Mouse (Mus musculus) liver, embryonic 11.5 days (tissue): Measurements from ENCODE around the gene Sycp2. TPM values are rescaled to one million over a fixed set of nuclear protein-coding genes. Genes with fewer than 3 reads are reported as not detected.

ENCODE experiments used
- ATAC-seq: fragments of 200-750 bp; cut with Nextera tagmentation; replicated peaks from 2 replicates; pipeline ENCODE4 v1.8.0; 2017; ENCODE audit warnings: moderate number of reproducible peaks, mild to moderate bottlenecking, moderate TSS enrichment, moderate library complexity; ENCODE audit not compliant: low FRiP score
- DNase-seq: peaks from one replicate; pipeline ENCODE4 v3.0.0-alpha.2; 2017; ENCODE audit warnings: low spot score
- H3K27ac ChIP-seq: fragments of 300-500 bp; sonication (generic); 2 replicates; pipeline ENCODE4 v1.5.1; 2014; ENCODE audit warnings: mild to moderate bottlenecking, low read depth, low read length, control low read depth
- H3K27me3 ChIP-seq: fragments of 300-500 bp; sonication (generic); replicated peaks from 2 replicates; pipeline ENCODE4 v1.6.1; 2014; ENCODE audit warnings: low read length, mixed read lengths; ENCODE audit not compliant: control insufficient read depth, insufficient read depth
- H3K36me3 ChIP-seq: fragments of 300-500 bp; sonication (generic); 2 replicates; pipeline ENCODE4 v1.6.1; 2014; ENCODE audit warnings: mild to moderate bottlenecking, low read length, moderate library complexity, mixed read lengths; ENCODE audit not compliant: control insufficient read depth, insufficient read depth
- H3K4me1 ChIP-seq: fragments of 300-500 bp; sonication (generic); replicated peaks from 2 replicates; pipeline ENCODE4 v1.6.1; 2014; ENCODE audit warnings: low read length, mixed read lengths; ENCODE audit not compliant: control insufficient read depth, insufficient read depth
- H3K4me2 ChIP-seq: fragments of 300-500 bp; sonication (generic); 2 replicates; pipeline ENCODE4 v1.6.1; 2014; ENCODE audit warnings: mild to moderate bottlenecking, control low read depth, moderate library complexity
- H3K4me3 ChIP-seq: fragments of 300-500 bp; sonication (generic); 2 replicates; pipeline ENCODE4 v1.5.1; 2014; ENCODE audit warnings: low read depth, low read length, control low read depth
- H3K9ac ChIP-seq: fragments of 300-500 bp; sonication (generic); 2 replicates; pipeline ENCODE4 v1.6.1; 2014; ENCODE audit warnings: low read depth, low read length, control low read depth
- H3K9me3 ChIP-seq: fragments of 300-500 bp; sonication (generic); 2 replicates; pipeline ENCODE4 v1.6.1; 2016; ENCODE audit warnings: low read length, inconsistent platforms, mixed read lengths; ENCODE audit not compliant: control insufficient read depth
- WGBS: fragments of 180-500 bp; shearing (Covaris S2); extraction: QIAGEN DNeasy Blood & Tissue Kit; methylation state at CpG from one replicate; pipeline ENCODE4 v1.1.7; 2014; 5-methylcytosine and 5-hydroxymethylcytosine counted together
- polyA plus RNA-seq: library from polyadenylated mRNA; unstranded; fragments of >200 nt; fragmentation: Nextera tagmentation; extraction: Ambion mirVana; gene quantifications from 2 replicates; pipeline ENCODE4 v1.2.1, GENCODE M21; 2014

The Sycp2 gene
- polyA plus RNA-seq, 1 experiment from 2014 or later = not detected

GRCm38 (mm10) chr2:178326750-178327465 is 80.6 kb downstream of the Sycp2 start:
- Histone ChIP-seq H3K4me1 (no peaks in the 10 kb centered on the region), H3K9ac (no peak overlapping the region), H3K9me3 (no peaks in the 10 kb centered on the region), H3K4me3 (no peak overlapping the region), H3K4me2 (no peak overlapping the region), H3K27ac (no peak overlapping the region), H3K27me3 (no peaks in the 10 kb centered on the region), H3K36me3 (no peaks in the 10 kb centered on the region)
- WGBS = 29% methylated on average over 5 of the region's 5 CpGs
- no peak for ATAC-seq
- no peak for DNase-seq

GRCm38 (mm10) chr2:178326067-178326466 is 81.4 kb downstream of the Sycp2 start:
- no peak overlapping the region for H3K9ac ChIP-seq
- 84% methylated on average over 10 of the region's 10 CpGs for WGBS
- no peak overlapping the region for H3K4me2 ChIP-seq
- no peak overlapping the region for H3K4me3 ChIP-seq
- DNase-seq (no peak), ATAC-seq (no peak)
- no peaks in the 10 kb centered on the region for H3K4me1 ChIP-seq
- H3K27ac ChIP-seq = no peak overlapping the region
- H3K36me3 ChIP-seq = no peaks in the 10 kb centered on the region
- no peaks in the 10 kb centered on the region for H3K27me3 ChIP-seq
- H3K9me3 ChIP-seq = no peaks in the 10 kb centered on the region

- H3K9ac ChIP-seq = no peak overlapping the region
- H3K27me3 ChIP-seq = no peaks in the 10 kb centered on the region
- WGBS = 70% methylated on average over 4 of the region's 4 CpGs
- no peak overlapping the region for H3K4me3 ChIP-seq
- no peaks in the 10 kb centered on the region for H3K4me1 ChIP-seq
- no peak overlapping the region for H3K27ac ChIP-seq
- H3K36me3 ChIP-seq = no peaks in the 10 kb centered on the region
- no peak for DNase-seq
- H3K4me2 ChIP-seq = no peak overlapping the region
- no peaks in the 10 kb centered on the region for H3K9me3 ChIP-seq
- ATAC-seq = no peak
Measured at GRCm38 (mm10) chr2:178324818-178325217, 82.7 kb downstream of the Sycp2 start.

- Histone ChIP-seq H3K9ac (no peak overlapping the region), H3K27ac (no peak overlapping the region), H3K4me1 (no peaks in the 10 kb centered on the region), H3K4me3 (no peak overlapping the region), H3K36me3 (no peaks in the 10 kb centered on the region), H3K4me2 (no peak overlapping the region), H3K27me3 (no peaks in the 10 kb centered on the region), H3K9me3 (no peaks in the 10 kb centered on the region)
- no peak for DNase-seq
- WGBS = 85% methylated on average over 3 of the region's 3 CpGs
- no peak for ATAC-seq
Measured at GRCm38 (mm10) chr2:178324410-178324809, 83.1 kb downstream of the Sycp2 start.

- DNase-seq = no peak
- Histone ChIP-seq H3K27ac (no peak overlapping the region), H3K4me1 (no peaks in the 10 kb centered on the region), H3K27me3 (no peaks in the 10 kb centered on the region), H3K9me3 (no peaks in the 10 kb centered on the region), H3K4me2 (no peak overlapping the region), H3K36me3 (no peaks in the 10 kb centered on the region), H3K9ac (no peak overlapping the region), H3K4me3 (no peak overlapping the region)
- 74% methylated on average over 10 of the region's 10 CpGs for WGBS
- no peak for ATAC-seq
Measured at GRCm38 (mm10) chr2:178321271-178321670, 86.2 kb downstream of the Sycp2 start.

GRCm38 (mm10) chr2:178319766-178320165 is 87.7 kb downstream of the Sycp2 start:
- Histone ChIP-seq H3K4me2 (no peak overlapping the region), H3K4me3 (no peak overlapping the region), H3K36me3 (no peaks in the 10 kb centered on the region), H3K9me3 (no peaks in the 10 kb centered on the region), H3K4me1 (no peaks in the 10 kb centered on the region), H3K27me3 (no peaks in the 10 kb centered on the region), H3K27ac (no peak overlapping the region), H3K9ac (no peak overlapping the region)
- ATAC-seq (no peak), DNase-seq (no peak)
- WGBS = 76% methylated on average over 7 of the region's 7 CpGs

- no peaks in the 10 kb centered on the region for H3K36me3 ChIP-seq
- WGBS = 60% methylated on average over 1 of the region's 1 CpGs
- ATAC-seq (no peak), DNase-seq (no peak)
- no peak overlapping the region for H3K27ac ChIP-seq
- H3K9ac ChIP-seq = no peak overlapping the region
- no peak overlapping the region for H3K4me3 ChIP-seq
- no peak overlapping the region for H3K4me2 ChIP-seq
- H3K27me3 ChIP-seq = no peaks in the 10 kb centered on the region
- H3K9me3 ChIP-seq = no peaks in the 10 kb centered on the region
- H3K4me1 ChIP-seq = no peaks in the 10 kb centered on the region
Measured at GRCm38 (mm10) chr2:178316281-178316680, 91.2 kb downstream of the Sycp2 start.

GRCm38 (mm10) chr2:178313539-178313938 is 93.9 kb downstream of the Sycp2 start:
- Histone ChIP-seq H3K27me3 (no peaks in the 10 kb centered on the region), H3K4me3 (no peak overlapping the region), H3K36me3 (no peaks in the 10 kb centered on the region), H3K27ac (no peak overlapping the region), H3K9ac (no peak overlapping the region), H3K4me2 (no peak overlapping the region), H3K4me1 (no peaks in the 10 kb centered on the region), H3K9me3 (no peaks in the 10 kb centered on the region)
- 75% methylated on average over 7 of the region's 7 CpGs for WGBS
- ATAC-seq = no peak
- no peak for DNase-seq

- Histone ChIP-seq H3K27me3 (no peaks in the 10 kb centered on the region), H3K4me2 (no peak overlapping the region), H3K4me1 (no peaks in the 10 kb centered on the region), H3K4me3 (no peak overlapping the region), H3K27ac (no peak overlapping the region), H3K9ac (no peak overlapping the region), H3K9me3 (no peaks in the 10 kb centered on the region), H3K36me3 (no peaks in the 10 kb centered on the region)
- DNase-seq (no peak), ATAC-seq (no peak)
- 66% methylated on average over 6 of the region's 6 CpGs for WGBS
Measured at GRCm38 (mm10) chr2:178304669-178305068, 102.8 kb downstream of the Sycp2 start.
